Mouse (Mus musculus): ENCODE results near the gene Il6.
"Not testable (repeated sequence)": the region's sequence is repeated elsewhere in the genome, so short reads cannot be mapped to it uniquely, and the experiment has no call there.

Il6 gene

GRCm38 (mm10) chr5:30012726-30013503, at the start of gene Il6:
Gene Il6, plus strand, starts transcription at chr5:30013114.
- DNase-seq (ENCODE audit: low spot score in 2 of 2), result peak; percentile 11 to 22

DNA sequence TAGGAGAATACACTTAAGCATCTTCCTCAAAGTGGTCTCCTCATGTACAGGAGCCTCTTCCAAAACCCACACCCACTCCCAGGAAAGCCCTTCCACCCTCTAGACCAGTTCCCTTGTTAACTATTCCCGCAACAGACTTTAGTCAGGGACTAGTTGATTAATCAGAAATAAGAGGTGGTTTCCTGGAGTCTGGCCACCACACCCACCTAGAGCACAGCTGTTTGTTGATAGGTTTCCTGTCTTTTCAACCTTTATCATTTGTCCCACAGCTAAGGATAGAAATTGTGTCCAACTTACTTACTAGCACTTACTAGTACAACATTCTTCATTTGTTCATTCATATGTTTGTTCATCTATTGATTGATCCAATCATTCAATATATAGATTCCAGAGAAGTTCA, 49.4 kb upstream of the Il6 start:
- DNase-seq (ENCODE audit: low spot score in 2 of 2), result no peak

DNA sequence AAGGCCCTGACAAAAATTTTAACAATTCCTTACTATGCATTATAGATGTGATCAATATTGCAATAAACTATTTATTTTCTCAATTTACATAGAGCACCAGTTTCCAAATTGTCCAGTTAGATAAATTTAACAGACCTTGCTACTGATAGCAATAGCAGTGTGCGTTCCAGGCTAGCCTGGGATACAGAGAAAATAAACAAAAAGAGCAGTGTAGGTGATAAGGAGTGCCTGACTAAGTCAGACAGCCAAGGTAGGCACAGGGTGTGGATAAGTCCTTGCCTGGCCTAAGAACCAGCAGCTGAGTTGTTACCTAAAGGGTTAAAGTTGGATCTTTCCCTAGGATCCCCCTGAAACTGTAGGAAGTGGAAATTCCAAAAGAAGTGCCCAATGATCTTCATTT, 42.7 kb upstream of the Il6 start:
- DNase-seq (ENCODE audit: low spot score in 2 of 2), result no peak

- DNase-seq (ENCODE audit: low spot score in 2 of 2), result no peak
These were observed 40.1 kb upstream of the Il6 start for GRCm38 (mm10) chr5:29972796-29973195.

GRCm38 (mm10) chr5:29973533-29973932, 39.4 kb upstream of the Il6 start:
- no peak for DNase-seq (ENCODE audit: low spot score in 2 of 2)

DNA sequence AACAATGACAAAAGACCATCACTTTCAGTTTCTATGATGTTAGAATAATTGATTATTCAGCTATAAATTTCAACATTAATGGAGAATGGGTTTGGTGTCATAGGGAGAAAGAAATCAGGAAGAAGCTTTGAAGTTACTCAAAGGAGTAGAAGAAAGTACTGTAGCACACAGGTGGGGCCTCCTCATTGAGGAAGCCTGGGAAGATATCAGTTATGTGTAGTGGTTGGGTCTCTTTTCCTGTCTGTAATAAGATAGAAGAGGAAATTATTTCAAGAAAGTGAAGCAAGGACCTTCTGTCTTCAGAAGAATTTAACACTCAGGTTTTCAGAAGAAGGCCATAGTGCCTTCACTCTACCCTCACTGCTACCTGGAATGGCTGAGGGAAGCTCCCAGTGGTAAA, 38.8 kb upstream of the Il6 start:
- no peak for DNase-seq (ENCODE audit: low spot score in 2 of 2)

DNA sequence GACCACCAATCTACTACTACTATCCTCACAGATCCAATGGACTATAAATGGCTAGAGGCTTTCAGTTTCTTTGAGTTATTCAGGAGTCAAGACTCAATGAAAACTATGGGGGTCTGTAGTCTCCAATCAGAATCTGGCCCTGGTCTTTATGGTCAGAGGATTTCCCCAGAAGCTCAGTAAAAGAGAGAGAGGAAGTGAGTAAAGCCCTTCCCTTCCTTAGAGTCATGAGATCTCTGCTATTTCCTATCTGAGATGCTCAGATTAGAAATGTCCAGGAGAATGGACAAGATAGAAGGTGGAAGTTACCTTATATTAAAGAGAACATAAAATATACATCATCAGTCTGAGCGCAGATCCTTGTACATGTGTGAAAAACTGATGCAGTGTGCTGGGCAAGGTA, 19.3 kb upstream of the Il6 start:
- no peak for DNase-seq (ENCODE audit: low spot score in 2 of 2)

GRCm38 (mm10) chr5:29994344-29994743, 18.6 kb upstream of the Il6 start:
- no peak for DNase-seq (ENCODE audit: low spot score in 2 of 2)

DNA sequence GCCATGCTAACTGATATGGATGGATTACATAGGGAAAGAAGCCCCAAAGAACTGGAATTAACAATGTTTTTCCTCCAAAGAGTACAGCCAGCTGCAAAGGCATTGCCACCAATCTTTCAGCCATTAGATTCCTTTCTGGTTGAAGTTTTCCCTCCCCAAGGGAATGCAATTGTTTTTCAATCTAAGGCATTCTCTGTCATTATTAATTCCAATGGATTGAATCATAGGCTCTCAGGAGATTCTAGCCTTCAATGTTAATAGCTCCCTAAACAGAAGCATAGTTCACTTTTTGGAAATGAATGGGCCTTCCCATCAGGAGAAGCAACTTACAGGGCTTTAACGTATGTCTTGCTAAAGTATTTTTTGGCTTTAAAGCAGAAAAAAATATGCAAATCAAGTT, 15.6 kb upstream of the Il6 start:
- DNase-seq (ENCODE audit: low spot score in 2 of 2), result no peak

DNA sequence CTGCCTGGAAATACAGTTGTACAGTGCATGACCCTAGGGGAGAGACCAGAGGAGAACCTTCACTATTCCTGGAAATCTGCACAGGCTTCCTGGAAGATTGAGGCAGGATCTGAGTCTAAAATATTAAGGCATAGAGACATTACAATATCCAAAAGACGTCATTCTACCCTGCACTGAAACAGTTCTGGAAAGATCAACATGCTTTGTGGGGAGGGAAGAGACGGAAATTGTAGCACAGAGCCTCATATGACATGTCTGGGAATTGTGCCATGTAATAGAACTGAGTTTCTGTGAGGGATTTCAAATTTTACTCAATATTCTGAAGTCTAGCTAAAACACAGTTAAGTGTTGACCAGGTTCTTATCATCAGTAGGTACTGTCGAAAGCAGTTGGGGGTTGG, 12.0 kb upstream of the Il6 start:
- no peak for DNase-seq (ENCODE audit: low spot score in 2 of 2)

GRCm38 (mm10) chr5:30014580-30014979, 1.7 kb downstream of the Il6 start:
- no peak for DNase-seq (ENCODE audit: low spot score in 2 of 2)

DNA sequence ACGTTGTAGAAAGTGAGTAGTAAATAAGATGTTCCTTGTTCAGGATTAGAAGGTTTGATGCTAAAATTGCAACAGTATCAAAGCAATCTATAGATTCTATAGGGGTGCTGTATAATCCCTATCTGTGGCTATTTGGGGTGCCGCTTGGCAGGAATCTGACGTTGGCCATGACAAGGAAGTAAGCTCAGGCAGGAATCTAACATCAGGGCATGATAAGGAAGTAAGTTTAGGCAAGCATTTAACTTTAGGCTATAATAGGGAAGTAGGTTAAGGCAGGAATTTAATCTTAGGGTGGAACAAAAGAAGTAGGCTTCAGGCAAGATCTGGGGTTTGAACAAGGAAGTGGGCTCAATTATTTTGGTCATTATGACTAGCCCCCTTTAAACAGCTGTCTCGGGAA, 22.9 kb downstream of the Il6 start:
- DNase-seq (ENCODE audit: low spot score in 2 of 2), result not testable (repeated sequence)

DNA sequence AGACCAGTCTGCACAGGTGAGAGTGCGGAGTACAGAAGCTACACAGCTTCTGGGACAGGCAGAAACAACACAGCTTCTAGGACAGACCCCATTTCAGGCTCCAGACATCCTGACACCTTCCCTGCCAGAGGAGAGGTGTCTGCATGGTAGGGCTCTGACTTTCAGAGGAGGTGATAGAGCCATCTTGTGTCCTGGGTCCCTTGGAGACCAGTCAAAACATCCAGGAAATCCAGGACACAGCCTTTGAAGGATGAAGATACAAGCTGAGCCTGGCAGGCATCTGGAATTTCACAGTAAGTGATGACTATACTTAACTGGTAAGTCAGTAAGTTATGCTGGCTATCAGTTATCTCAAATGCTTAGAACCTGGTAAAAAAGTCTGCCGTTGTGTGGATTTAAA, 24.2 kb downstream of the Il6 start:
- not testable (repeated sequence) for DNase-seq (ENCODE audit: low spot score in 2 of 2)

GRCm38 (mm10) chr5:30039324-30039723, 26.4 kb downstream of the Il6 start:
- DNase-seq (ENCODE audit: low spot score in 2 of 2), result not testable (repeated sequence)

DNA sequence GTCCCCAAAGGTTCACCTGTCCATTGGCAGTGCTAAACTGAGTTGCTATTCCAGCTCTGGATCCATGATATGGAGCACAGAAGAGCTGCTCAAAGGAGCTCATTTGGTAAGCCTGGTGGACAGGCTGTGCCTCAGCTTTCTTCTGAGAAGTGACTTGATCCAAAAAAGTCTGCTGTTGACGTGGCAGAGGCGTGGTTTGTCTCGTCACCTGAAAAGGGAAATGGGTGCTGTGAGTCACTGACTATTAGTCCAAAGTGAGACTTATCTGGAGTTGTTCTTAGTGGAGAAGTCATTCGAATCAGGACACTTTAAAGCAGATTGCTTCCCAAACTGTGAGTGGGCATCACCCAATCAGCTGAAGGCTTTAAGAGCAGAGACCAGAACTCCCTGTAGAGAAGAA, 26.9 kb downstream of the Il6 start:
- not testable (repeated sequence) for DNase-seq (ENCODE audit: low spot score in 2 of 2)

DNA sequence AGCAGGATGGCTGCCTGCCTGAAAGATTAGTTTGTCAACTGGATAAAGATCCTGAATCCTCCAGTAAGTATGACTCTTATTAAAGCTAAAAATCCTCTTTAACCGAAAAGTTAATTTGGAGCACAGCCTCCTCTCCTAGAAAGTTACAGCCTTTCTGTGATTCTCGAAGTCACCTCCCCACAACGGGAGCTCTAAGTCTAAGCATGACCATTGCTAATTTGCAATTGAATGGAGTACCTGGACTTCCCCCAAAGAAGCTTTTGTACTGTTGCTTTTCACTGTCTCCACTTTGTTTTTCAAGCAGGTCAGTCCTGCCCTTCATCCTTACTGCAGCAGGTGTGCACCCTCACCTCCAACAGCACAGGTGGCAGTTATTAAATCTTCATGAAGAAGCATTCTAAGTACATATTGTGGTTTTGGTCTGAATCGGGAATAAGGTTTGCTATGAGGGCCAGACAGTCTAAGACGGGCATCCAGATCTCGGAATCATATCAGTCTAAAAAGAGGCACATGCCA, 45.4 kb downstream of the Il6 start:
- no peak for DNase-seq (ENCODE audit: low spot score in 2 of 2)

DNA sequence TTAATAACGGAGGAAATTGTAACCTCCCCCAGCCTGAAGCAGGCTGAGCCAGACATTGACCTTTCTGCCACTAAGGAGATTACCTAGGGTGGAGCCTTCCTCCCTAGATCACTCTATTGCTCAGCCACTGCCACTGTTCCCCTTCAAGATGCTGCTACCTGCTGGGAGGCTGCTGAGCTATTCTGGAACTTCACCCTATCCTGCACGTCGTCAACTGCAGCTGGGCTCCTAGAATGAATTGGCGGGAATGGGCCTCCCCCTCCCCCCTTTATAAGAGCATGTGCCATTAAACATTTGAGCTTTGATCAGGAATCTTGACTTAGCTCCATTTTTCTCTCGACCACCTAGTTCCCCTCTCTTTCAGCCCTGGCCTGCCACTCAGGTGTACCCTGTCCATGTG, 46.7 kb downstream of the Il6 start:
- not testable (repeated sequence) for DNase-seq (ENCODE audit: low spot score in 2 of 2)

- no peak for DNase-seq (ENCODE audit: low spot score in 2 of 2)
These were observed 54.8 kb downstream of the Il6 start for GRCm38 (mm10) chr5:30067726-30068125.
